Mouse (Mus musculus) MEL-GATA-1-ER (cell line): ENCODE results near the gene Col23a1.

Experiments used
- DNase-seq: peaks from one replicate; pipeline ENCODE4 v3.0.0-alpha.2; 2012; ENCODE audit warnings: low read depth; ENCODE audit errors: extremely low read depth

The Col23a1 gene

DNA sequence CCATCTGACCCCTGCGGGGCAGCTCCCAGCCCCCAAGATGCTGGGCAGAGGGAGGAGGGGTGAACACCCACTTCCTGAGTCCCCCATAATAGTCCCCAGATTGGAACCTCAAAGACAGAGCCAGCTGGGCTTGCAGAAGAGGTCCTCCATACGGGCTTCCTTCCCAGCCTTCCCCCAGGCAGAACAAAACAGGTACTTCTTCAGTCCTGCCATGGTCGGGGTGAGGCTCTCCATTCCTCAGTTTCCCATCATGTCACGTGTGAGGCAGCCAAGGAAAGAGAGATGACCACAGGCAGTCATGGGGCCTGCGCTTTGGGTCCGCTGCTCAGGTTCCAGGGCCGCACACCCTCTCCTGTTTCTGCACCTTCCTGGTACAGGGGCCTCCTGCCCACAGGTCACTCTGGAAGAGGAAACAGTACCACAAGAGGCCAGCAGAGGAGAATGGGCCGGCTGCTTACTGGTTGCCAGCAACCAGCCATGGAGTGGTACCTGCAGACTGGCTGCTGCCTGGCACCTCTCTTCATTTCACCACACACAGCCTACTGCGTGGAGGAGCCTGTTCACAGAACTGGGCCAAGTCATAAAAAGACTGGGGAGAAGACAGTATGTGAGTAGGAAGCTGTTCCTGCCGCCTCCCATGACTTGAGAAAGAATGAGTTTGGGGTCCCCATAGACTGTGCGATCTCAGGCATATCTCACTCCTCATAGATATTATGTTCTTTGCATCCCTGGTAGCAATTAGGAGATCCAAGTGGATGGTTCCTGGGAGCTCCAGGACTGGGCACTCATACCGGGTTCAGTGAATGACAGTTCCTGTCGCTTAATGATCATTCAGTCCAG is 249.4 kb downstream of the Col23a1 start:
- DNase-seq, result no peak

DNA sequence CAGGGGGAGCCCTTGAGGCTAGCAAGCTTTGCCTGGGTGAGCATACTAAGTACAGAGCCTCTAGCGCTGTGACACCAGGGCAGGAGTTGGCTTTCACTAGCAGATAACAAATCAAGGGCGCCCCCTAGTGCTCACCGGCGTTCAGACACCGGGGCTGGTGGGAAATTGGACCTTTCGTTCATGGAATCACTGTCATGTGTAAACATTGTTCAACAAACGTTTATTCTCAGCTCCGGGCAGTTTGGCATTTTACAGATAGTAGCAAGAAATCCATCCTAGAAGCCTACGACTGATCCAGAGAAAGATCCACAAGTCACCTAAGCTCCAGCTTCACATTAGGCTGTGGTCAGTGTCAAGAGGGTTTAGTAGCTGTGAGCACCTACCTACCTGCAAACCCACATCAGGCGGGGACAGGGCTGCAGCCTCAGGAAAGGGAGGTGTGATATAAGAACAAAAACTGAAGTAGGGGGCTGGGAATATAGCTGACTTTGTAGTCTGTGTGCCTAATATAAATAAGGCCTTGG is 250.1 kb downstream of the Col23a1 start:
- DNase-seq, result peak; percentile 93

DNA sequence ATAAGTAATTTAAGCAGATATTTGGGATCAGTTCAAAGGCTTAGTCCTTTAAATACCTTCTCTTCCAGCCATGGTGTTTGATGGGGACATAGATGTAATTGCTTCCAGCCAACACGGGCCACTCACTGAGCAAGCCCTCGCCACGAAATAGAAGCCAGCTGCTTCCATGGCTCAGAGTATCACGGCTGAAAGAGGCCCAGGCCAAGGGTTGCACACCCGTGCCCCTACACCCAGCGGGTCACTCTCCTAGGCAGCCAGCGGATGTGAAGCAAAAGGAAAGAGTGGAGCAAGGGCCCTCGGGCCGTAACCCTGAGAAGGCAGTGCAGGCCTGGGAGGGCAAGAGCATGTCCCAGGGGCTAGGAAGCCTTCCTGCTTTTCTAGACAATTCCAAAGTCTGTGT is 252.7 kb downstream of the Col23a1 start:
- no peak for DNase-seq

GRCm38 (mm10) chr11:51543487-51544050 is 253.8 kb downstream of the Col23a1 start:
- no peak for DNase-seq

DNA sequence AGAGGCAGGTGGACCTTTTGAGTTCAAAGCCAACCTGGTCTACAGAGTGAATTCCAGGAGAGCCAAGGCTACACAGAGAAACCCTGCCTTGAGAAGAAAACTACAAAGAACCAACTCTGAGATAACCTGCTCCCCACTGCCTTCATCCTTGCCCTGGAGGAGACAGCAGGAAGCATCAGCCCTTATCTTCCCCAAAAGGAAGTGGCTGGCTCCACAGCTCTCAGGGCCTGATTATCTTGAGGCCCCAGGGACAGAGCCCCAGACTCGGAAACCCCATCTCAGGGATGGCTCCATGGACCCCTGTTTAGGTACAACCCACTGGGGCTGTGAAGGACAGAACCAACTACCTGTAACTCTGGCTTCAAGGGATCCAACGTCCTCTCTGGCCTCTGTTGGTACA is 254.7 kb downstream of the Col23a1 start:
- peak; percentile 85 for DNase-seq

- no peak for DNase-seq
Observed at GRCm38 (mm10) chr11:51545811-51546210, 256.1 kb downstream of the Col23a1 start.

GRCm38 (mm10) chr11:51551253-51551652 is 261.5 kb downstream of the Col23a1 start:
- DNase-seq, result peak; percentile 77

DNA sequence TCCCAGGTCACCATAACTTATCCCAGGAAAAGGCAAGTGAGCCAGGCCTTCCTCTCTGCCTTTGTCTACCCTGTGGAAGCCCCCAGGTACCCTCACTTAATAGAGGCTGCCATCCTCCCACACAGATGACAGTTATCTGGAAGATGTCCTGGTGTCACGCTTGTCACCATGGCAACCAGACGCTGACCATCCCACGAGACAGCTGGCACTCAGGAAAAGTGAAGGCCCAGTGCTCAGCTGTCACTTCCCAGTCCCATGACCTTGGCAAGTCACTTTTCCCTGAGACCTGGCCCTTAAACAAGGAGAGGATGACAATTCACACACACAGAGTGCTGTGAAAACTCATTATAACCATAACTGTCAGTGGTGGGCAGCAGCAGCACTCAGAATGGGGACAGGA is 262.4 kb downstream of the Col23a1 start:
- no peak for DNase-seq

- DNase-seq, result no peak
Observed at GRCm38 (mm10) chr11:51554590-51554989, 264.9 kb downstream of the Col23a1 start.

DNA sequence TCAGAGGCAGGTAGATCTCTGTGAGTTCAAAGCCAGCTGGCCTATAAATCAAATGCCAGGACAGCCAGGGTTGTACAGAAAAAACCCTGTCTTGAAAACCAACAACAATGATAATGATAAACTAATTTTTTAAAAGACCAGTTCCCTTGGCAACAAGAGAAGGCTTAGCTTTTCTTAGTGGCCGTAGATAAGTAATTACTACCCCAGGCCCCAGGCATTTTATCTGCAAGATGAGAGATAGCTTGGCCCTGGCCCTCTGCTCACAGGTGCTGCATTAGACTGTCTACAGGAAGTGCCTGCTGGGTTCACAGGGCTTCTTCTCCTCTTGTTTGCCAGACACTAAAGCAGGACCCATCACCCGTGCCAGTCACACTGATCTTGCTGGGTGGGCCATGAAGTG is 265.3 kb downstream of the Col23a1 start:
- no peak for DNase-seq

GRCm38 (mm10) chr11:51563276-51563675 is 273.6 kb downstream of the Col23a1 start:
- DNase-seq, result no peak

- peak; percentile 42 for DNase-seq
Observed at GRCm38 (mm10) chr11:51565062-51565461, 275.3 kb downstream of the Col23a1 start.

- no peak for DNase-seq
Observed at GRCm38 (mm10) chr11:51565951-51566350, 276.2 kb downstream of the Col23a1 start.

- no peak for DNase-seq
Observed at GRCm38 (mm10) chr11:51568801-51569200, 279.1 kb downstream of the Col23a1 start.

- DNase-seq, result no peak
Observed at GRCm38 (mm10) chr11:51576454-51576853, 286.7 kb downstream of the Col23a1 start.

GRCm38 (mm10) chr11:51577587-51577986 is 287.9 kb downstream of the Col23a1 start:
- DNase-seq, result no peak

GRCm38 (mm10) chr11:51579024-51579423 is 289.3 kb downstream of the Col23a1 start:
- no peak for DNase-seq

- DNase-seq, result no peak
Observed at GRCm38 (mm10) chr11:51582713-51583112, 293.0 kb downstream of the Col23a1 start.

- DNase-seq, result no peak
Observed at GRCm38 (mm10) chr11:51584057-51584430, 294.3 kb downstream of the Col23a1 start.

GRCm38 (mm10) chr11:51584431-51585248 is 294.9 kb downstream of the Col23a1 start, which contains the start of gene Phykpl:
Phykpl (plus strand) TSS chr11:51584757.
- peak; percentile 77 for DNase-seq

DNA sequence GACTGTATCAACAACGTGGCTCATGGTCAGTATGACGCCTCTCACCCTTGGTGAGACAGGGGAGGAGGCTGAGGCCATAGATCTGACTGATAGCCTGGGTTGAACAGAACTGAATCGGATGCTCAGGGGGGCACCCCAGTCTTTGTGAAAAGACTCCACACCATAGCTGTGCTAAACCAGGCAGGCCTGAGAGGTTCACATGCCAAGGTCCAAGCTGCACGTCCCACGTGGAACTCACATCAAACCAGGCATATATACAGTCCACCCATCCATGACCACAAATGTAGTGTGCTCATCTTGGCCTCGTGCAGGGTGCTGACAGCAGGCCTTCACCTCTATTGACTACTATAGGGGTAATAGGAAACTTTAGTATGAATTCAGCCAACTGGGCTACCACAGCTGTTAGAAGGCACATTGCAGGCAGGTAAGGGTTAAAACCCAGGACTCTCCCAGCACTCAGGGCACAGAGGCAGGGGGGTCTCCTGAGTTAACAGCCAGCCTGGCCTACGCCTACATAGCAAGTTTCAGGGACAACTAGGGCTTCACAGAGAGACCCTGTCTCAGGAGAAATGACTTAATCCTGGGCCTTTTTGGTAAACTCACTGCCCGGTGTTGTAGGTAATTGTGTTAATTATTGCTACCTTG is 296.0 kb downstream of the Col23a1 start:
- DNase-seq, result no peak
